Mouse (Mus musculus) heart, postnatal 25 days (tissue): Measurements from ENCODE around the gene Cmas. TPM values are rescaled to one million over a fixed set of nuclear protein-coding genes. Genes with fewer than 3 reads are reported as not detected.
A peak's percentile ranks its signal among the peaks of the same experiment; 100 is the strongest.

Source experiments
- DNase-seq: peaks from one replicate; pipeline ENCODE4 v3.0.0; 2022; ENCODE audit warnings: low spot score
- intact Hi-C: fragments of 180-260 bp; cut with DNase I; formaldehyde crosslinking; loops from one replicate; pipeline ENCODE4 v1.15.1; 2025
- total RNA-seq, 2 experiments: library from RNA; stranded (reverse); gene quantifications; 2 replicates each; pipeline ENCODE4 v1.2.3; 2021

The Cmas gene
- total RNA-seq: 10 to 100 TPM; 33.5 to 34.8 TPM

GRCm38 (mm10) chr6:142756507-142757333, at the start of gene Cmas:
Cmas (plus strand) TSS chr6:142756686.
- intact Hi-C loops: loop anchor here (5.0 to 10.0 kb wide), 2 partner anchors 369 to 412 kb away; partner anchors contain the start of genes Golt1b, Pyroxd1 and Recql
- DNase-seq: peak; percentile 74

- no peak for DNase-seq
- intact Hi-C loops: no loop called here
Measured at GRCm38 (mm10) chr6:142706688-142707087, 49.8 kb upstream of the Cmas start.

- no peak for DNase-seq
Measured at GRCm38 (mm10) chr6:142708369-142708768, 48.1 kb upstream of the Cmas start.

GRCm38 (mm10) chr6:142710690-142711089, 45.8 kb upstream of the Cmas start:
- intact Hi-C loops: no loop called here
- no peak for DNase-seq

More at GRCm38 (mm10) chr6:142708369-142708768, 48.1 kb upstream of the Cmas start:
- intact Hi-C loops: no loop called here

- intact Hi-C loops: no loop called here
- no peak for DNase-seq
Measured at GRCm38 (mm10) chr6:142711106-142711505, 45.4 kb upstream of the Cmas start.

- intact Hi-C loops: loop anchor here (5.0 kb wide), 1 partner anchor 173 kb away; no protein-coding TSS in a partner anchor
- no peak for DNase-seq
Measured at GRCm38 (mm10) chr6:142715026-142715425, 41.5 kb upstream of the Cmas start.

- DNase-seq: no peak
- intact Hi-C loops: loop anchor here (5.0 kb wide), 1 partner anchor 175 kb away; no protein-coding TSS in a partner anchor
Measured at GRCm38 (mm10) chr6:142717186-142717585, 39.3 kb upstream of the Cmas start.

GRCm38 (mm10) chr6:142718167-142718566, 38.3 kb upstream of the Cmas start:
- no peak for DNase-seq
- intact Hi-C loops: loop anchor here (5.0 kb wide), 1 partner anchor 176 kb away; no protein-coding TSS in a partner anchor

GRCm38 (mm10) chr6:142720641-142721040, 35.8 kb upstream of the Cmas start:
- DNase-seq: no peak

GRCm38 (mm10) chr6:142721731-142722130, 34.8 kb upstream of the Cmas start:
- intact Hi-C loops: loop anchor here (5.0 kb wide), 1 partner anchor 54 kb away; no protein-coding TSS in a partner anchor
- DNase-seq: no peak

More at GRCm38 (mm10) chr6:142720641-142721040, 35.8 kb upstream of the Cmas start:
- intact Hi-C loops: loop anchor here (5.0 kb wide), 1 partner anchor 53 kb away; no protein-coding TSS in a partner anchor

GRCm38 (mm10) chr6:142726032-142726431, 30.5 kb upstream of the Cmas start:
- intact Hi-C loops: no loop called here
- DNase-seq: no peak

GRCm38 (mm10) chr6:142732567-142733290, 23.8 kb upstream of the Cmas start:
- intact Hi-C loops: no loop called here
- no peak for DNase-seq

- intact Hi-C loops: loop anchor here (1.0 kb wide), 1 partner anchor 210 kb away; no protein-coding TSS in a partner anchor
Measured at GRCm38 (mm10) chr6:142735302-142736005, 21.0 kb upstream of the Cmas start.

GRCm38 (mm10) chr6:142738225-142738624, 18.3 kb upstream of the Cmas start:
- no peak for DNase-seq
- intact Hi-C loops: no loop called here

More at GRCm38 (mm10) chr6:142735302-142736005, 21.0 kb upstream of the Cmas start:
- DNase-seq: no peak

GRCm38 (mm10) chr6:142738637-142739036, 17.8 kb upstream of the Cmas start:
- intact Hi-C loops: no loop called here
- DNase-seq: no peak

GRCm38 (mm10) chr6:142741763-142742162, 14.7 kb upstream of the Cmas start:
- no peak for DNase-seq
- intact Hi-C loops: no loop called here

GRCm38 (mm10) chr6:142743193-142743592, 13.3 kb upstream of the Cmas start:
- intact Hi-C loops: no loop called here
- no peak for DNase-seq

- DNase-seq: no peak
- intact Hi-C loops: no loop called here
Measured at GRCm38 (mm10) chr6:142745484-142745883, 11.0 kb upstream of the Cmas start.

GRCm38 (mm10) chr6:142746765-142747164, 9.7 kb upstream of the Cmas start:
- intact Hi-C loops: no loop called here
- DNase-seq: no peak

- intact Hi-C loops: no loop called here
- DNase-seq: no peak
Measured at GRCm38 (mm10) chr6:142747165-142747564, 9.3 kb upstream of the Cmas start.
